Mouse (Mus musculus) neutrophil, adult 5-6 weeks (primary cell): ENCODE measurements around the gene Gnao1. TPM values are rescaled to one million over a fixed set of nuclear protein-coding genes. Genes with fewer than 3 reads are reported as not detected.

Source experiments
- ATAC-seq: fragments of 151-379, 151-347 bp; 2 replicates; pipeline ENCODE4 v1.8.0; 2017; ENCODE audit warnings: mild to moderate bottlenecking, moderate TSS enrichment; ENCODE audit not compliant: insufficient number of reproducible peaks, poor library complexity, low FRiP score, severe bottlenecking; ENCODE audit errors: extremely low read depth
- total RNA-seq: library from RNA; stranded (forward); fragments of 200-1000 nt; gene quantifications from 2 replicates; pipeline ENCODE4 v1.2.3, GENCODE M21; 2017

The Gnao1 gene
- total RNA-seq, 1 experiment from 2014 or later: not detected

- no peak for ATAC-seq
These were observed 115.7 kb downstream of the Gnao1 start for GRCm38 (mm10) chr8:93925513-93925912.

- ATAC-seq: no peak
These were observed 119.5 kb downstream of the Gnao1 start for GRCm38 (mm10) chr8:93929233-93929632.

- no peak for ATAC-seq
These were observed 121.6 kb downstream of the Gnao1 start for GRCm38 (mm10) chr8:93931336-93931735.

- 0 out of 2 replicates have a peak, but pooled peaks have one; percentile 57 for ATAC-seq
These were observed 123.1 kb downstream of the Gnao1 start for GRCm38 (mm10) chr8:93932873-93933272.

- ATAC-seq: no peak
These were observed 123.5 kb downstream of the Gnao1 start for GRCm38 (mm10) chr8:93933288-93933687.

GRCm38 (mm10) chr8:93938193-93938592, 128.4 kb downstream of the Gnao1 start:
- ATAC-seq: no peak

GRCm38 (mm10) chr8:93940542-93941423, 131.0 kb downstream of the Gnao1 start:
- ATAC-seq: no peak

- no peak for ATAC-seq
These were observed 131.9 kb downstream of the Gnao1 start for GRCm38 (mm10) chr8:93941636-93942054.

GRCm38 (mm10) chr8:93945781-93946180, 136.0 kb downstream of the Gnao1 start:
- no peak for ATAC-seq

GRCm38 (mm10) chr8:93946397-93946796, 136.6 kb downstream of the Gnao1 start:
- ATAC-seq: no peak

- ATAC-seq: no peak
These were observed 140.4 kb downstream of the Gnao1 start for GRCm38 (mm10) chr8:93950133-93950532.

GRCm38 (mm10) chr8:93952511-93952910, 142.7 kb downstream of the Gnao1 start:
- ATAC-seq: no peak

- no peak for ATAC-seq
These were observed 148.6 kb downstream of the Gnao1 start for GRCm38 (mm10) chr8:93958402-93958801.

GRCm38 (mm10) chr8:93960909-93961308, 151.1 kb downstream of the Gnao1 start:
- ATAC-seq: no peak

GRCm38 (mm10) chr8:93968293-93968692, 158.5 kb downstream of the Gnao1 start:
- no peak for ATAC-seq

GRCm38 (mm10) chr8:93969626-93970340, 160.0 kb downstream of the Gnao1 start:
- ATAC-seq: no peak

- ATAC-seq: no peak
These were observed 161.7 kb downstream of the Gnao1 start for GRCm38 (mm10) chr8:93971451-93971850.

- ATAC-seq: no peak
These were observed 162.4 kb downstream of the Gnao1 start for GRCm38 (mm10) chr8:93972211-93972610.

GRCm38 (mm10) chr8:93972971-93973734, 163.4 kb downstream of the Gnao1 start:
- no peak for ATAC-seq
